ENCODE assay signal across 13 mouse cellular contexts in the genomic region with DNA sequence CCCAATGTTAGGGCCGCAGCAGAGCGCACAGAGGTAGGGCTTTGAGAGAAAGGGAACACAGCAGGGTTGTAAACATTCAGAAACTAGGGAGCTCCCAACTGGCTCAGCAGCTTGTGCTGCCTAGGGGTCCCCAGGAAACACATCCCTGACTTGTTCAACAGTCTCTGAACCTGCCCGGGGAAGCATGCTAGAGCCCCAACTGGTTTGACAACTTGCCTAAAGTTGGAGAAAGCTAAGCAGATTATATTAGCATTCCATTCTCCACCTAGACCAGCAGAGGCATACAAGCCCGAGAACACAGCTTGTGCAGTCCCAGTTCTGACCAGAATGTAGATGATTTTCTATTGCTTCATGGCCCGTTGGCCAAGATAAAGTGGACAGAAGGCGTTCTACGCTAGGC. TPM values are rescaled to one million over a fixed set of nuclear protein-coding genes. Genes with fewer than 3 reads are reported as not detected.
A peak's percentile ranks its signal among the peaks of the same experiment; 100 is the strongest.
DNase-seq lines count a peak whose midpoint lies in the region; ATAC-seq and TF ChIP-seq lines count a peak whose summit lies in the region.
"Had no signal": no experiment of that assay in that cellular context is flagged by ENCODE, and none has a peak within 500 bp of the region (broad histone marks: within the 10 kb centered on the region; RNA-seq: fewer than 3 reads in every experiment).

No protein-coding gene starts in this region.

- intact Hi-C loops in gastrocnemius, postnatal 36 days (cut with DNase I) = no loop called here

- no peak overlapping the region for H3K27ac ChIP-seq in lung, postnatal 0 days (ENCODE audit: low read length)
- H3K27ac ChIP-seq: hindbrain, embryonic 13.5 days had no signal

- WGBS in lung, postnatal 0 days = 44% methylated on average over 7 of the region's 7 CpGs

- H3K27me3 ChIP-seq in lung, postnatal 0 days (replicated peaks; ENCODE audit: insufficient read depth, low read length) = no peaks in the 10 kb centered on the region
- H3K27me3 ChIP-seq: hindbrain, embryonic 13.5 days; megakaryocyte, embryonic 14.5 days had no signal

- DNase-seq in urinary bladder, adult 18-20 months (ENCODE audit: low spot score in 2 of 2) = peak; percentile 43 to 65
- DNase-seq in urinary bladder, postnatal 10 days (ENCODE audit: low spot score) = no peak
- DNase-seq in kidney, adult 9 months = peak; percentile 19
- DNase-seq in lung, postnatal 0 days (ENCODE audit: low spot score) = peak; percentile 78
- DNase-seq in testis, postnatal 10 days (ENCODE audit: low spot score) = no peak
- no peak for DNase-seq in right cerebral cortex, adult 18-20 months
- DNase-seq in gastrocnemius, postnatal 36 days = no peak
- no peak for DNase-seq in right cerebral cortex, adult 2 months (ENCODE audit: low spot score in 2 of 2)
- DNase-seq: gastrocnemius, postnatal 14 days had no signal

- H3K4me2 ChIP-seq in lung, postnatal 0 days (replicated peaks; ENCODE audit: low read depth, low read length) = no peak overlapping the region
- H3K4me2 ChIP-seq: hindbrain, embryonic 13.5 days had no signal

- no peaks in the 10 kb centered on the region for H3K36me3 ChIP-seq in lung, postnatal 0 days (ENCODE audit: insufficient read depth, low read length)
- H3K36me3 ChIP-seq: hindbrain, embryonic 13.5 days had no signal

- peak; percentile 56 for TF ChIP-seq CTCF in lung, postnatal 0 days (IDR thresholded peaks at IDR 0.05)

- no peak for TF ChIP-seq EP300 in lung, postnatal 0 days (IDR thresholded peaks at IDR 0.05)

- no peak overlapping the region for H3K9ac ChIP-seq in lung, postnatal 0 days (replicated peaks; ENCODE audit: low read depth)
- H3K9ac ChIP-seq: hindbrain, embryonic 13.5 days had no signal

- H3K4me3 ChIP-seq in lung, postnatal 0 days (ENCODE audit: low read depth, low read length) = no peak overlapping the region
- H3K4me3 ChIP-seq: hindbrain, embryonic 13.5 days; megakaryocyte, embryonic 14.5 days had no signal

- H3K4me1 ChIP-seq in lung, postnatal 0 days (ENCODE audit: insufficient read depth, low read depth, low read length) = no peaks in the 10 kb centered on the region
- H3K4me1 ChIP-seq: megakaryocyte, embryonic 14.5 days had no signal

- peak; percentile 88 for ATAC-seq in lung, postnatal 0 days

- no peaks in the 10 kb centered on the region for H3K9me3 ChIP-seq in lung, postnatal 0 days (ENCODE audit: low read length)
- H3K9me3 ChIP-seq: hindbrain, embryonic 13.5 days had no signal

RNA-seq across cellular contexts. Expression of a gene that starts 49.6 kb away (rescaled TPM):
- 0.11 TPM in 1 of 2 replicates, not detected in the other for polyA plus RNA-seq in lung, postnatal 0 days (2015; fragmentation: Nextera tagmentation; extraction: Ambion mirVana)
- total RNA-seq in gastrocnemius, postnatal 36 days (2021) = not detected
- total RNA-seq: left cerebral cortex, postnatal 10 days had no signal
- polyA plus RNA-seq: hindbrain, embryonic 13.5 days; neural tube, embryonic 14.5 days had no signal

RNA-seq across cellular contexts. Expression of a gene that starts 49.6 kb away (rescaled TPM):
- polyA plus RNA-seq in lung, postnatal 0 days (2015; fragmentation: Nextera tagmentation; extraction: Ambion mirVana) = not detected in 2 replicates
- total RNA-seq in gastrocnemius, postnatal 36 days (2021) = not detected
- total RNA-seq: gastrocnemius, postnatal 14 days; left cerebral cortex, postnatal 10 days had no signal
- polyA plus RNA-seq: hindbrain, embryonic 13.5 days; neural tube, embryonic 14.5 days had no signal

Comparison
In these comparisons a context has a peak if more than half of its experiments do, and no peak if none do; other contexts are left out.
1. DNase-seq: peak in urinary bladder, adult 18-20 months (2 of 2), kidney, adult 9 months (single experiment) and lung, postnatal 0 days (single experiment); none in urinary bladder, postnatal 10 days (single experiment), testis, postnatal 10 days (single experiment), right cerebral cortex, adult 18-20 months (single experiment), gastrocnemius, postnatal 36 days (0 of 2) and right cerebral cortex, adult 2 months (0 of 2).